Mouse (Mus musculus) lung, postnatal 14 days (tissue): ENCODE measurements at regions not wholly inside any gene's neighbourhood (a gene's known extent, or its start where the extent isn't known, plus 50 kb on each side); places are given as distances from the start of the nearest gene placed in this dataset.

Experiments used
- DNase-seq: peaks from one replicate; pipeline ENCODE4 v3.0.0; 2021

DNA sequence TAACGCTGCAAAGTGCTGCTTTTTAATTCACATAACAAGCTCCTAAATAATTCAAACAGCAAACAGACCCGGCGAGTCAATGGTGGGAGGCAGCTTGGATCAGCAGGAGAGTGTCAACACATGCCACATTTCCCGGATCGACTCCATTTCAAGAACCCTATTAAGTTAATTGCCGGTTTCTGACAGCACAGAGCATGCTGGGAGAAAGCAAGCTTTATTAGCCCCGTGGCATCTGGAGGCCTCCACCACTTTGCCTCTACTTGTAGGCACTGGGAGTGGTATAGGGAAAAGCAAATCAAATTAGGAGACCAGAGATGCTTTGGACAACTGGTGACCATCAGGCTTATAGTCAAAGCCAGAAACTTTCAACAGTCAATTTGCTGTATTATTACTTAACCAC lies 188.5 kb downstream of the Emx2 start:
- DNase-seq: no peak

DNA sequence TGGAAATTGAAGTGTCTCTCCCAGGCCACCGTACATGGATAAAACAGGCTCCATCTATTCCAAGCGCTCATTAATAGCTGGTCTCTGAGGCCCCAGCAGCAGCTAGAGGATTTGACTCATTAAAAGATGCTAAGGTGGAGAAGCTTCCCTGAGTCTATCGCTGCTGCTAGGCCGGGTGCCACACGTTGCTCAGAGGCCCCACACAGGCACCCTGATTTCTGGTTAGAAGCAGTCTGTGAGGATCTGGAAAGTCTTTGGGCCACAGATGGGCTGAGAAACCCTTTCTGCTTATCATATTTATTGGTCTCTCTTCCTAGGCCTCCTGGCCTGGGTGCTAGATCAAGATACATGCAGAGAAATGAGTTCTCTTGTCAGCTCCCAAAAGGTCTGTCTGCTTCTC lies 191.2 kb downstream of the Emx2 start:
- no peak for DNase-seq

- no peak for DNase-seq
These were observed 192.6 kb downstream of the Emx2 start for GRCm38 (mm10) chr19:59650611-59651329.

DNA sequence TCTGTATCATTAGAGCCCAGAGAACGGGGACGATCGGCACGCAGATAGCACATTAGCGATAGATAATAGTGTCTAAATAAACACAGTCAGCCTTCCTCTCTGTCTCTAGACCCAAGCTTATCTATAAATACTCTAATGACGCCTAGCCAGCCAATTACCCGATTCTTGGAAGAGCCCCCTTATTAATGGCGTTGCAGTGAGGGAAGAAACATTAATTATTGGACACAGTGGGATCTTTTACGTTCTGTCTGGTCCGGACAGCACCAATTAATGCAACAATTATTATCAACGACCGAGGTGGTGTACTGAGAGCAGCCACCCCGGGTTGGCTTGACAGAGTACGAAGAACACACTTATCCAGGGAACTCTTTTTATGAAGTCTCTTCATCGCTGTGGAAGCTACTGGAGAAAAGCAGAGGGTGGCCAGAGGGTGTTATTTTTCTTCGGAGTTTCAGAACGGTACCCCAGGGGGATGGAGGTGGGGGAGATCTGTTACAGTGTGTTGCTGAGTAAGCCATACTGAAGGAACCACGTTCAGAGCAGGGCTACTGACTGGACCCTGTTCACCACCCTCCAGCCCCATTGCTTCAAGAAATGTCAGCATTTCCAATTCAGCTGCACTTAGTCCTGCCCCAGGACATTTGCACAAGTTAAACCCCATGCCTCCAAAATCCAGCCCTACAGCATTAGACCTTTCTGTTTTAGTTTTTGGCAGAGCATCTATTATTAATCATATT lies 195.6 kb downstream of the Emx2 start:
- DNase-seq: no peak

DNA sequence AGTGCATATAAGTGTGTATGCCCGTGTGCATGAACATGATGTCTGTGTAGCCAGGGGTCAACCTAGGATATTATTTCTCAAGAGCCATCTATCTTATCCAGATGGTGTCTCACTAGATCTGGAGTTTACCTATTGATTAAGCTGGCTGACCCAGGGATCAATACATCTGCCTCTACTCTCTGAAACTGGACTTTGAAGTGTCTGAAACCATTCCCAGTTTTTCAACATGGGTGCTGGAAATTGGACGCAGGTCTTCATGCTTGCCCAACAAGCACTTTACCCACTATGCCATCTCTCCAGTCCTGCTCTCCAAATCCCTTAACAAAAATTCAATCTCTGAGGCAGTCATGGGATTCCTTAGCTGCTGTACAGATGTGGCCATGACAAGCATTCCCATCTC lies 197.1 kb downstream of the Emx2 start:
- DNase-seq: no peak

- no peak for DNase-seq
These were observed 211.6 kb downstream of the Emx2 start for GRCm38 (mm10) chr19:59669793-59670192.

GRCm38 (mm10) chr19:59673537-59673936 lies 215.4 kb downstream of the Emx2 start:
- DNase-seq: no peak

DNA sequence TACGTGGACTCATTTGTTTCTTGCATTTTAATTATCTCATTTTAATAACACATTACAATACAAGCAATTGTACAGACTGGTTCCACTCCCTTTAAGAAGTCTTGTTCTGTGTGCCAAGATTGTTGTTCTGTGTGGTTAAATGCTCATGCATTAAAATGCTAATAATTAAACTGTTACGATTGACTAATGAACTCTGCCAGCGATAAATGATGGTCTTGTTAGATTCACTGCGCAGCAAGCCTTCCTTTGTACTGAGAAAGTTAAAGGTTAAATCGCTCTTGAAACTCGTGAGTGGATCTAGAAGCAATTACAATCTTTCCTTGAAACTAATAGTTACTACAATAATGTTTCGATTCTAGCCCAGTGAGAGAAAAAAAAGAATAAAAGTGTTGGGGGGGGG lies 221.0 kb downstream of the Emx2 start:
- DNase-seq: no peak

GRCm38 (mm10) chr19:59680356-59680755 lies 222.2 kb downstream of the Emx2 start:
- DNase-seq: no peak

GRCm38 (mm10) chr19:59684292-59684691 lies 226.1 kb downstream of the Emx2 start:
- DNase-seq: no peak

DNA sequence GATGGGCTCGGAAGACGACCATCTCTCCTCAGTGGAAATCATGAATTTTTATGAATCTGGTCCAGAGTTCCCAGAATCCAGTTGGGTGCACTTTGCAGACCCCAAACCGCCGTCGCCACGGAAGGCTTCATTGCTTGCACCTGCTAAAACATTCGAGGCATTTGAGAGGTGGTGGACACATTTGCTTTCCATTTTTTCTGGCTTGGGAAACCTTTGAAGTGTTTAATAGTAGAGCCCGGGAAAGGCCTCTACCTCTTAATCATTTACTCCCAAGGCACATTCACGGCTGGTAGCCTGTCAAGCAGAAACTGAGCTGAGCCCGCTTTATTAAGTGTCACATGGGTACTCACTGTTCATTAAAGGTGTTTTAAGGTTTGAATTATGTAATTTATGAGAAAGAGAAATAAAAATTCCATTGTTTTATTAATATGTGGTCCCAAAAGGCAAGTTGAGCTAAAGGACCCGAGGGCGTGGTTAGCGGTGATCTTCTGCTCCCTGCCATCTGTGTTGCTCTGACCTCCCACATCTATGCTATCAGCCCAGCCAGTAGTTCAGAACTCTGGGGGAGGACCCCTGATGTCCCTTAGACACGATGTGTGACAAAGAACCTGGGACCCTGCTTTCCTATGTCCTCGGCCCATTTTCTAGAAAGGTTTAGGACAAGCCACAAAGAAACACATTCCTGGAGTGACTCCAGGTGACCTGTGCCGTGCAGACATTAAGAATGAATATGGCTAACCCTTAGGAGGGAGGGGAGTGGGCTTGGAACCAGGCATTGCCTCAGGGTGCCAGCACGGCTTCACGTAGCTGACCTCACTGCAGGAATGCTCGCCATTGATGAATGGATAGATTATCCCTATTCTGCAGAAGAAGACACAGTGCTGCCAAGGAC lies 227.9 kb downstream of the Emx2 start:
- no peak for DNase-seq

DNA sequence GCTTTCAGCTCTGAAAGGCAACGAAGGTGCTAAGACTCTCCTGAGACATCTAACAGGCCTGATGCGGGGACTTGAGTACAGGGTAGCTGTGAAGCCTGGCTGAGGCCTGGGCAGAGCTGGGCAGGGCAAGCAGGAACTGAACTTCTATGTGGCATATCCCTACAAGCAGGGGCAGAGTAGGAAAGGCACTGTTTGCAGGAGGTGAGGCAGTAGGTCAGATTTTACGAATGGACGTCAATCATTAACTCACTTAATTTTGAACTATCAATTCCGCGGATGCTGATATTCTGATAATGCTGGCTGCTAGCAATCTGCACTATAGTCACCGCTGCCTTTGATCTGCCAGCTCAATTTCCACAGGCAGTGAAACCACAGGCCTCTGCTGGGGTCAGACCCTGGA lies 229.0 kb downstream of the Emx2 start:
- no peak for DNase-seq

DNA sequence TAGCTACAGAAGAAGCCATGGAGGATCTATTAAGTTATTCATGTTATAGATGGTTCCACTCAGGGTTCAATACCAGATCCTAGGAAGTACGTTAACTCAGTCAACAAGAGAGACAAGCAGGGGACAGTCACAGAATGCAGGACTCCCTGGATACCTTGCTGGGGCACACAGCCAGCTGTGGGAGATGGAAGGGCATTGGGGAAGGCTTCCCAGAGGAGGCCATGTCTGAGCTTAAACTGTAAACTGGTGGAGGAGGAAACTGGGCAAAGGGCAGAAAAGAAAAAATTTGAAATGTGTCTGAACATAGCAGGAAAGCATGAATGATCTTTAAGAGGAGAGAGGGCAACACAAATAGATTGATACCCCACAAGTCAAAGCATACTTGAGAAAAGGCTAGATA lies 229.5 kb downstream of the Emx2 start:
- DNase-seq: no peak

- DNase-seq: no peak
These were observed 233.4 kb downstream of the Emx2 start for GRCm38 (mm10) chr19:59691541-59692096.

DNA sequence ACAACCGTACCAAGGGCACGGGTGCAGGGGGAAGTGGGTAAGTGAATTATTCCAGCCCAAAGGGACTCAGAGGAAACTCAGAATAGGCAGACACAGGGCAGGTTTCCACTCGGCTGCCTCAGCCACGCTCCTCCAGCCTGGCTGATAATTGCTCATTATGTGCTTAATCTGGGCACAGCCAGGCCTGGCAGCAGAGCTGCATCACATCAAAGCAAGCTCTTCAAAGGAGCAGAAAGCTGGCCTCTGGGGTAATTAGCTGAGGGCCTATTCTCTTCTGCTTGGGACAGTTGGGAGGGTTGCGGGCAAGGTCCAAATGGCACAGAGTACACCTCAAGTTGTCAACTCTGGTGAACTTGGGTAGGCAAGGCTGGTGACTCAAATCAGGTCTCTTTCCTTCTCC lies 239.5 kb downstream of the Emx2 start:
- DNase-seq: no peak

DNA sequence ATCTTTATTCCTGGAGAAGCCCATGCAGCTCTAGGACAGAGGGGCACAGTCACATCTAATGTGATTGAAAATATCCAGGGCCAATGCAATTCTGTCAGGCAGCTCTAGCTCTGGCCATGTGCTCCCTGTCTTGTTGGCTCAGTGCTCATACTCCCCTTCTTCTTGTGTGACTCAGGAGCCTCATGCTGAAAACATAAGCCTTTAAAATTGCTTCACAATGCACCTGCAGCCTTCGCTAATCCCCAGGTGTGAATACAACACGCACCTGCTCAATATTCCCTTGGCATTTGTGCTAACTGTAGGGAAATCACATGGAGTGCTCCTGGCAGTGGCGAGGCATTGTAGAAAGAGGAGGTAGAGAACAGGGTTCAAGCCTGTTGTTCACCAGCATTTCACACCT lies 242.0 kb downstream of the Emx2 start:
- no peak for DNase-seq

DNA sequence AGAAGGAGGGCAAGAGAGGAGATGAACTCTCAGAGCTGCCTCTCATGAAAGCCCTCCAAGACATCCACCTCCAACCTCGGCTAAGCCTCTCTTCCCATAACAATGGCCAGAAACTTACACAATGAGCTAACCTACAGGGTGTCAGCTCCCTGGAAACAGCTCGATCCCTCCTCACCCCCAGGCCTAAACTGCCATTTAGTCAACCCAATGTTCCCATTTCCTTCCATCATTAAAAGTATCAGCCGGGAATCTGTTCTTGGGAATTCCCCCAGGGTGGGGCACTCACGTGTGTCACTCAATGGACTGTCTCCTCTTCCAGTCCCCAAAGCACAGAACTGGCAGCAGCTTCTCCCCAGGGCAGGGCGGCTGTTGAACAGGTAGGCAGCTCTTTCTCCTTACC lies 236.3 kb downstream of the Rab11fip2 start:
- DNase-seq: no peak

DNA sequence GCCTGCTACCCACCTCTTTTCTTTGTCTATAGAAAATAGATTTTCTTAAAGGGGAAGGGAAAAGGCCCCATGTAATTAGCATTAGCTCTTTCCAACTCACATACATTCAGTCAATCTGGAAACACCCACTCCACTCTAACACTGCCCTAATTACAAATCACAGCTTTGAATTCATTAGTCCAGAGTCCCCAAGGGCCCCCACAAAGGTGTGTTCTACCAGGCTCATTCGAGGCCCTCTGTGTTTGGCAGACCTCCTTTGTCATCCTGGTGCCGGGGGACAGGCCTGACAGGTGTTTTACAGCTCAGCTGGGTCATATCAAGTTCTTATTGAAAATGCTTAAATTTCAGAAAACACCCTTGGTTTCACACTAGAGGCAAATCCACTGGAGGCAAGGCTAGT lies 234.3 kb downstream of the Rab11fip2 start:
- DNase-seq: no peak

- DNase-seq: no peak
These were observed 228.4 kb downstream of the Rab11fip2 start for GRCm38 (mm10) chr19:59715086-59715485.

DNA sequence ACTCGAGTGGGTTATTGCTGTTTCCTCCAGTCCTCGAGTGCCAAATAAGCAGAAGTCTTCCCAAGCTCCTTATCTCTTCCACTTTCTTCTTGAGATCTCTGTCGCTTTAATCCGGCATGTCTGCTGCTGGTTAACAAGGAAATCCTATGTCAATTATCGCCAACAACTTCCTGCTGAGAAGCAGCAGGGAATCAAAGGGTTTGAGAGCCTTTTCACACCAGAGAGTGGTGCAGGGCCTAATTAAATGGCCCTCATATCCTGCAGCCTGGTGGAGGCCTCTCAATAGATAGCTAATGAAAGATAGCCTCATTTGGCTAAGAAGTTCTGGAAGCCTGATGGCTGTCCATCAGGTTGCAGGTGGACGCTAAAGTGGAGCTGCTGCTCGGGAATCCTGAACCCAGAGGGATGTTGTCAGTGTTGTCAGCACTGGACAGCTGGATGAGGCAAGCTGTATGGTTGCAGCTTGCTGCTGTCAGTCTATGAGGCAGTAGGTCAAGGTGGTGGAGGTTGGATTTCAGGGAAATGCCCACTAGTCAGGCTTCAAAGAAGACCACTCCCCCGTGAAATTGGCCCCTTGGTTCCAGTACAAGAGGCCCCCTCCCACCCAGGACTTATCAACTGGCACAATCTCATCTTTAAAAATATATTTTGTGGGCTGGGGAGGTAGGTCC lies 225.5 kb downstream of the Rab11fip2 start:
- no peak for DNase-seq

GRCm38 (mm10) chr19:59738541-59738940 lies 204.9 kb downstream of the Rab11fip2 start:
- no peak for DNase-seq

DNA sequence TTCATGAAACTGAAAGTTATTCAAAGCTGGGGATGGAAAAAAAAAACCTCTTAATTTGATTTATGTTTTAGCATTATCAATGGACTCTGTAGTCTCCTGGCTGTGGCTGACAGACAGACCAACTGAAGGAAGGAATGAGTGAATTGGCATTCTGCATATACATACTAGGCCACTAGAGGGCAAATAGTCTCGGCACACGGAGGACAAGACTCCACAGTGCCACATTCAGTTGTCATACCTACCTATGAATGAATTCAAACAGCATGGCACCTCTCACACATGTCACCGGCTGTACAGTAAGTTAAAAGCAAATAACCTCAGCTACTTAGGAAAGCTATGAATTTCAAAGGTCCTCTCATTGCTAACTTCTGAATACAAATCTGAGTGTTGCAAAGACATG lies 200.5 kb downstream of the Rab11fip2 start:
- peak; percentile 11 for DNase-seq

DNA sequence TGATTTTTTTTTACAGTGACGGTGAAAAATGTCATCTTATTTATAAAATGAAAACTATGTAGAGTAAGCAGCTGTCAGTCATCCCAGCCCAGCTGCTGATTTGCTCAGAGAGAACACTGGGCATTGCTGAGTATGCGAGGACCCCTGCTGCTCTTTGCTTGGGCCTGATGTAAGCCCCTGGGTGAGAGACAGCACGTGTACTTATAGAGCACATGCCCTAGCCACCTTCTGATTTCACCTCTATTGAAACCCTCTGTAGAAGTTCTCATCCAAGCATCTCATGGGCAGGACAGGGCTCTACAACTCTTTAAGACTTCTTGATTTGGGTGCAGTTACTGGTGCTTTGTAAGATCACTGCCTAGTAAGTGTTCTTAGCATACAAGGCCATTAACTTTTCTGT lies 182.2 kb downstream of the Rab11fip2 start:
- DNase-seq: no peak
